8 mouse cellular contexts compared by ENCODE assay signal in the genomic region with DNA sequence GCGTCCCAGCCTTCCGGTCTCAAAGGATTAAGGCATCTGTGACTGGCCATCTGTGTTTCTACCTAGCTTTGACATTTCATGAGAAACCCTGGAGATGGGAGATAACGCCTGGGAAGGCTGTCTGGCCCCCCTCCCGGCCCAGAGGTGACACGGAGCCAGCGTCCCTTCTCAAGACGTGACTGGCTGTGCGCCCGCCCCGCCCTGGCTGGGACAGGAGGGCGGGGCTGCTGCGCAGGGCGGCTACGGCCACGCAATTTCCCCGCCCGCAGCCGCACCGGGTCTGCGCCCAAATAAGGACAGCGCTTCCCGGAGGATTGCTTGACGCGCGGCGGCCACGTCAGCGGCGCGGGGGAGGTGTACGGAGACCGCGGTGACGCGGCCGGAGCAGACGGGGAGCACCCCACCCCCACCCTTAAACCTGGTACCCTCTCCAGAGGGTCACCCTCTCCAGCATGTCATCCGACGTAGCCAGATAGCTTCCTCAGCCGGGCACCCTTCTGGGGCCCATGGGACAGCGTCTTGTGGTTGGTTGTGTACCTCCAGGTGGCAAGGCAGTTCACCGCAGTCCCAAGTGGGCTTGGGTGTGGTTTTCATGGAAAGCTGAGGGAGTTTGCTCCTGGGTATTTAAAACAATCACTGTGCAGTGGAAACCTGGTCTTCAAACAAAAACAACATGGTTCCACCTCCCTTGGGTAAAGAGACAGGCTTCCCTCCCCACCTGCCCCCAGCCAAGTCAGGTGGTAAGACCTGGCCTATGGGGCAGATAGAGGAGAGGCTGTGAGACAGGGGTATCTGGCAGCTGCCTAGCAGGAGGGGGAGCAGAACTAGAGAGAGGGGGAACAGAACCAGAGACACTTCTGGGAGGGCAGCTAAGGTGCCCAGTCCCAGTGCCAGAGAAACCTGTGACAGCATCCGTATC. TPM values are rescaled to one million over a fixed set of nuclear protein-coding genes. Genes with fewer than 3 reads are reported as not detected.
A peak's percentile ranks its signal among the peaks of the same experiment; 100 is the strongest.
DNase-seq lines count a peak whose midpoint lies in the region; ATAC-seq and TF ChIP-seq lines count a peak whose summit lies in the region.

No protein-coding gene starts in this region.

- peak overlapping the region; percentile 38 for H3K4me3 ChIP-seq in embryonic facial prominence, embryonic 14.5 days (ENCODE audit: low read depth, low read length)
- peak overlapping the region; percentile 42 for H3K4me3 ChIP-seq in kidney, embryonic 14.5 days (ENCODE audit: low read length)
- H3K4me3 ChIP-seq in limb, embryonic 15.5 days, result peak overlapping the region; percentile 46
- H3K4me3 ChIP-seq in midbrain, postnatal 0 days (ENCODE audit: low read depth, low read length), result peak overlapping the region; percentile 40

- H3K4me2 ChIP-seq in embryonic facial prominence, embryonic 14.5 days (ENCODE audit: low read depth, low read length), result peak overlapping the region; percentile 74
- peak overlapping the region; percentile 70 for H3K4me2 ChIP-seq in kidney, embryonic 14.5 days (replicated peaks; ENCODE audit: low read depth, low read length)
- peak overlapping the region; percentile 86 for H3K4me2 ChIP-seq in limb, embryonic 15.5 days
- H3K4me2 ChIP-seq in midbrain, postnatal 0 days (ENCODE audit: low read depth, low read length, poor library complexity, severe bottlenecking), result peak overlapping the region; percentile 86

- H3K36me3 ChIP-seq in embryonic facial prominence, embryonic 14.5 days (ENCODE audit: control insufficient read depth, insufficient read depth, low read length), result no peaks in the 10 kb centered on the region
- H3K36me3 ChIP-seq in kidney, embryonic 14.5 days (ENCODE audit: control insufficient read depth, insufficient read depth, low read length), result no peaks in the 10 kb centered on the region
- H3K36me3 ChIP-seq in limb, embryonic 15.5 days, result no peaks in the 10 kb centered on the region
- H3K36me3 ChIP-seq in midbrain, postnatal 0 days (ENCODE audit: insufficient read depth, low read length), result no peaks in the 10 kb centered on the region

- no peak for TF ChIP-seq CTCF in midbrain, postnatal 0 days (IDR thresholded peaks at IDR 0.05)

- H3K27me3 ChIP-seq in embryonic facial prominence, embryonic 14.5 days (replicated peaks; ENCODE audit: control insufficient read depth, insufficient read depth, low read length), result no peaks in the 10 kb centered on the region
- H3K27me3 ChIP-seq in kidney, embryonic 14.5 days (ENCODE audit: control insufficient read depth, insufficient read depth, low read length), result no peaks in the 10 kb centered on the region
- no peaks in the 10 kb centered on the region for H3K27me3 ChIP-seq in limb, embryonic 15.5 days
- H3K27me3 ChIP-seq in midbrain, postnatal 0 days (ENCODE audit: insufficient read depth, low read length), result no peaks in the 10 kb centered on the region

- peaks cover 46% of the 10 kb centered on the region for H3K4me1 ChIP-seq in embryonic facial prominence, embryonic 14.5 days (ENCODE audit: control insufficient read depth, insufficient read depth, low read length)
- peaks cover 24% of the 10 kb centered on the region for H3K4me1 ChIP-seq in kidney, embryonic 14.5 days (ENCODE audit: control insufficient read depth, insufficient read depth, low read length)
- peaks cover 53% of the 10 kb centered on the region for H3K4me1 ChIP-seq in limb, embryonic 15.5 days
- H3K4me1 ChIP-seq in midbrain, postnatal 0 days (ENCODE audit: insufficient read depth, low read length), result peaks cover 11% of the 10 kb centered on the region; the same call in 1 of the 2 replicates

- H3K9ac ChIP-seq in embryonic facial prominence, embryonic 14.5 days (ENCODE audit: low read depth, low read length), result peak overlapping the region; percentile 58
- H3K9ac ChIP-seq in kidney, embryonic 14.5 days (ENCODE audit: low read depth, low read length), result peak overlapping the region; percentile 54
- peak overlapping the region; percentile 55 for H3K9ac ChIP-seq in limb, embryonic 15.5 days
- peak overlapping the region; percentile 64 for H3K9ac ChIP-seq in midbrain, postnatal 0 days (replicated peaks; ENCODE audit: low read length, poor library complexity, severe bottlenecking)

- WGBS in embryonic facial prominence, embryonic 14.5 days, result 3% methylated on average over 34 of the region's 43 CpGs
- 3% methylated on average over 42 of the region's 43 CpGs for WGBS in kidney, embryonic 14.5 days
- 1% methylated on average over 43 of the region's 43 CpGs for WGBS in limb, embryonic 15.5 days
- WGBS in midbrain, postnatal 0 days, result 2% methylated on average over 43 of the region's 43 CpGs

- no peaks in the 10 kb centered on the region for H3K9me3 ChIP-seq in embryonic facial prominence, embryonic 14.5 days (ENCODE audit: control insufficient read depth, low read length)
- no peaks in the 10 kb centered on the region for H3K9me3 ChIP-seq in kidney, embryonic 14.5 days (ENCODE audit: control insufficient read depth, low read length)
- no peaks in the 10 kb centered on the region for H3K9me3 ChIP-seq in limb, embryonic 15.5 days
- H3K9me3 ChIP-seq in midbrain, postnatal 0 days (ENCODE audit: low read length), result no peaks in the 10 kb centered on the region

- ATAC-seq in embryonic facial prominence, embryonic 14.5 days (ENCODE audit: low read depth), result peak; percentile 91
- peak; percentile 93 for ATAC-seq in kidney, embryonic 14.5 days (ENCODE audit: low FRiP score, low TSS enrichment)
- ATAC-seq in limb, embryonic 15.5 days (ENCODE audit: insufficient number of reproducible peaks, low FRiP score, low TSS enrichment, low read depth), result peak; percentile 89
- peak; percentile 90 for ATAC-seq in midbrain, postnatal 0 days (ENCODE audit: low FRiP score)

- H3K27ac ChIP-seq in embryonic facial prominence, embryonic 14.5 days (replicated peaks; ENCODE audit: low read depth, low read length), result peak overlapping the region; percentile 84
- peak overlapping the region; percentile 74 for H3K27ac ChIP-seq in kidney, embryonic 14.5 days (ENCODE audit: low read depth, low read length)
- peak overlapping the region; percentile 90 for H3K27ac ChIP-seq in limb, embryonic 15.5 days
- H3K27ac ChIP-seq in midbrain, postnatal 0 days (ENCODE audit: low read depth, low read length), result peak overlapping the region; percentile 71

- peak; percentile 93 for DNase-seq in 416B (ENCODE audit: low read depth)
- peak; percentile 74 to 80 for DNase-seq in adrenal gland, postnatal 4 days (ENCODE audit: low spot score in 2 of 2)
- peak; percentile 96 for DNase-seq in embryonic facial prominence, embryonic 14.5 days (ENCODE audit: low spot score)
- peak; percentile 95 to 97 for DNase-seq in heart, adult 9 months (ENCODE audit: low spot score in 2 of 2)
- peak; percentile 84 for DNase-seq in midbrain, postnatal 0 days (ENCODE audit: low spot score)
- peak; percentile 88 to 95 for DNase-seq in spleen, postnatal 10 days (ENCODE audit: low spot score in 2 of 2)

RNA-seq across cellular contexts. Expression of a gene that starts 14.2 kb away (rescaled TPM):
- 10 to 100 TPM; 25.6 to 27.8 TPM for total RNA-seq in adrenal gland, postnatal 4 days (2021)
- polyA plus RNA-seq in embryonic facial prominence, embryonic 14.5 days (2014; fragmentation: Nextera tagmentation; extraction: Ambion mirVana), result 37.9 and 41.3 TPM in 2 replicates
- polyA plus RNA-seq in kidney, embryonic 14.5 days (2014; fragmentation: Nextera tagmentation; extraction: Ambion mirVana), result 20.8 and 28.6 TPM in 2 replicates
- 30.9 and 35.1 TPM in 2 replicates for polyA plus RNA-seq in limb, embryonic 15.5 days (2015; fragmentation: Nextera tagmentation; extraction: Ambion mirVana)
- 12.0 and 19.8 TPM in 2 replicates for total RNA-seq in midbrain, postnatal 0 days (2014; rRNA removed)
- 8.9 and 9.9 TPM in 2 replicates for polyA plus RNA-seq in midbrain, postnatal 0 days (2015; fragmentation: Nextera tagmentation; extraction: Ambion mirVana)

RNA-seq across cellular contexts. Expression of a gene that starts 17.9 kb away (rescaled TPM):
- not detected for total RNA-seq in adrenal gland, postnatal 4 days (2021)
- polyA plus RNA-seq in embryonic facial prominence, embryonic 14.5 days (2014; fragmentation: Nextera tagmentation; extraction: Ambion mirVana), result 0.18 and 0.43 TPM in 2 replicates
- 0.14 and 0.28 TPM in 2 replicates for polyA plus RNA-seq in kidney, embryonic 14.5 days (2014; fragmentation: Nextera tagmentation; extraction: Ambion mirVana)
- polyA plus RNA-seq in limb, embryonic 15.5 days (2015; fragmentation: Nextera tagmentation; extraction: Ambion mirVana), result 0.50 and 0.59 TPM in 2 replicates
- 0.24 and 0.99 TPM in 2 replicates for total RNA-seq in midbrain, postnatal 0 days (2014; rRNA removed)
- polyA plus RNA-seq in midbrain, postnatal 0 days (2015; fragmentation: Nextera tagmentation; extraction: Ambion mirVana), result 0.21 and 0.48 TPM in 2 replicates

RNA-seq across cellular contexts. Expression of a gene that starts 56.1 kb away (rescaled TPM):
- 10 to 100 TPM; 18.5 to 28.1 TPM for total RNA-seq in adrenal gland, postnatal 4 days (2021)
- polyA plus RNA-seq in embryonic facial prominence, embryonic 14.5 days (2014; fragmentation: Nextera tagmentation; extraction: Ambion mirVana), result 40.8 and 44.2 TPM in 2 replicates
- polyA plus RNA-seq in kidney, embryonic 14.5 days (2014; fragmentation: Nextera tagmentation; extraction: Ambion mirVana), result 1.7 and 4.0 TPM in 2 replicates
- polyA plus RNA-seq in limb, embryonic 15.5 days (2015; fragmentation: Nextera tagmentation; extraction: Ambion mirVana), result 147 and 186 TPM in 2 replicates
- total RNA-seq in midbrain, postnatal 0 days (2014; rRNA removed), result 17.0 and 17.1 TPM in 2 replicates
- 24.8 and 26.3 TPM in 2 replicates for polyA plus RNA-seq in midbrain, postnatal 0 days (2015; fragmentation: Nextera tagmentation; extraction: Ambion mirVana)

Comparison
In these comparisons a context has a peak if more than half of its experiments do, and no peak if none do; other contexts are left out.
1. Peak in every context shown above with its lines: DNase-seq, ATAC-seq, H3K4me3 ChIP-seq and H3K27ac ChIP-seq.